Comparison of ENCODE assay signal across 23 mouse cellular contexts in genomic region chr8:71534263-71534810, GRCm38 (mm10). TPM values are rescaled to one million over a fixed set of nuclear protein-coding genes. Genes with fewer than 3 reads are reported as not detected.
DNase-seq lines count a peak whose midpoint lies in the region; ATAC-seq and TF ChIP-seq lines count a peak whose summit lies in the region.
"Had no signal": no experiment of that assay in that cellular context is flagged by ENCODE, and none has a peak within 500 bp of the region (broad histone marks: within the 10 kb centered on the region; RNA-seq: fewer than 3 reads in every experiment).

No protein-coding gene starts in this region.

- peaks cover 19% of the 10 kb centered on the region; the same call in 1 of the 2 replicates for H3K79me2 ChIP-seq in liver, adult 2 months (ENCODE audit: control insufficient read depth, insufficient read depth, low read length)

- no peak for TF ChIP-seq POLR2A in liver, adult 2 months (IDR thresholded peaks at IDR 0.05; ENCODE audit: extremely low read depth, insufficient read depth, low read length)
- no peak for TF ChIP-seq POLR2A in ES-Bruce4 (IDR thresholded peaks at IDR 0.05; ENCODE audit: insufficient read depth, low read length)

- no peak overlapping the region for H3K4me2 ChIP-seq in intestine, postnatal 0 days (replicated peaks; ENCODE audit: low read depth)
- no peak overlapping the region for H3K4me2 ChIP-seq in intestine, embryonic 16.5 days (ENCODE audit: low read depth, low read length)
- no peak overlapping the region for H3K4me2 ChIP-seq in liver, embryonic 11.5 days
- no peak overlapping the region for H3K4me2 ChIP-seq in stomach, embryonic 15.5 days
- H3K4me2 ChIP-seq: embryonic facial prominence, embryonic 15.5 days; heart, embryonic 12.5 days; limb, embryonic 13.5 days; lung, embryonic 14.5 days had no signal

- no peak overlapping the region for H3K4me3 ChIP-seq in intestine, postnatal 0 days (ENCODE audit: low read depth, low read length)
- H3K4me3 ChIP-seq in intestine, embryonic 16.5 days (ENCODE audit: low read length): no peak overlapping the region
- H3K4me3 ChIP-seq in liver, adult 2 months (ENCODE audit: insufficient read depth, low read depth, low read length): no peak overlapping the region
- no peak overlapping the region for H3K4me3 ChIP-seq in liver, embryonic 11.5 days (ENCODE audit: low read depth, low read length)
- no peak overlapping the region for H3K4me3 ChIP-seq in ES-Bruce4 (ENCODE audit: low read depth, low read length)
- no peak overlapping the region for H3K4me3 ChIP-seq in stomach, embryonic 15.5 days (replicated peaks)
- H3K4me3 ChIP-seq: embryonic facial prominence, embryonic 15.5 days; forebrain, embryonic 10.5 days; heart, embryonic 12.5 days; limb, embryonic 13.5 days had no signal

- TF ChIP-seq CTCF in intestine, postnatal 0 days (IDR thresholded peaks at IDR 0.05; ENCODE audit: low read depth): peak; percentile 45
- TF ChIP-seq CTCF in liver, adult 2 months (IDR thresholded peaks at IDR 0.05; ENCODE audit: low read depth, low read length): peak; percentile 52; the same call in 1 of the 2 replicates
- TF ChIP-seq CTCF in ES-Bruce4 (IDR thresholded peaks at IDR 0.05; ENCODE audit: low read depth, low read length): peak; percentile 24

- no peaks in the 10 kb centered on the region for H3K27me3 ChIP-seq in intestine, postnatal 0 days (replicated peaks; ENCODE audit: control insufficient read depth, insufficient read depth, low read length)
- no peaks in the 10 kb centered on the region for H3K27me3 ChIP-seq in intestine, embryonic 16.5 days (replicated peaks; ENCODE audit: control insufficient read depth, insufficient read depth, low read length)
- no peaks in the 10 kb centered on the region for H3K27me3 ChIP-seq in liver, adult 2 months (ENCODE audit: control insufficient read depth, insufficient read depth, low read length)
- no peaks in the 10 kb centered on the region for H3K27me3 ChIP-seq in liver, embryonic 11.5 days (replicated peaks; ENCODE audit: control insufficient read depth, insufficient read depth, low read length)
- H3K27me3 ChIP-seq in ES-Bruce4 (ENCODE audit: control insufficient read depth, insufficient read depth, low read length, poor library complexity, severe bottlenecking): no peaks in the 10 kb centered on the region
- H3K27me3 ChIP-seq in stomach, embryonic 15.5 days (replicated peaks): no peaks in the 10 kb centered on the region
- H3K27me3 ChIP-seq: embryonic facial prominence, embryonic 15.5 days had no signal

- no peak for TF ChIP-seq EP300 in ES-Bruce4 (IDR thresholded peaks at IDR 0.05; ENCODE audit: insufficient read depth, low read depth, low read length)

- no peaks in the 10 kb centered on the region for H3K36me3 ChIP-seq in intestine, postnatal 0 days (ENCODE audit: control insufficient read depth, insufficient read depth)
- H3K36me3 ChIP-seq in intestine, embryonic 16.5 days (ENCODE audit: control insufficient read depth, insufficient read depth, low read length): no peaks in the 10 kb centered on the region
- no peaks in the 10 kb centered on the region for H3K36me3 ChIP-seq in liver, adult 2 months (ENCODE audit: control insufficient read depth, insufficient read depth, low read length)
- no peaks in the 10 kb centered on the region for H3K36me3 ChIP-seq in liver, embryonic 11.5 days (ENCODE audit: control insufficient read depth, insufficient read depth, low read length)
- H3K36me3 ChIP-seq in ES-Bruce4 (ENCODE audit: control insufficient read depth, insufficient read depth, low read length, poor library complexity, severe bottlenecking): peaks cover 6% of the 10 kb centered on the region; the same call in 1 of the 2 replicates
- H3K36me3 ChIP-seq in stomach, embryonic 15.5 days: no peaks in the 10 kb centered on the region
- H3K36me3 ChIP-seq: embryonic facial prominence, embryonic 15.5 days; forebrain, embryonic 10.5 days; heart, embryonic 12.5 days; limb, embryonic 13.5 days had no signal

- WGBS in intestine, postnatal 0 days: 48% methylated on average over 3 of the region's 3 CpGs
- WGBS in intestine, embryonic 16.5 days: 41% methylated on average over 3 of the region's 3 CpGs
- WGBS in liver, adult 2 months: 34% methylated on average over 3 of the region's 3 CpGs
- WGBS in liver, embryonic 11.5 days: 48% methylated on average over 3 of the region's 3 CpGs
- 37% methylated on average over 3 of the region's 3 CpGs for WGBS in stomach, embryonic 15.5 days

- no peak overlapping the region for H3K27ac ChIP-seq in intestine, postnatal 0 days (ENCODE audit: low read depth, low read length)
- H3K27ac ChIP-seq in intestine, embryonic 16.5 days (ENCODE audit: low read length): no peak overlapping the region
- peak overlapping the region; percentile 58 for H3K27ac ChIP-seq in liver, adult 2 months (replicated peaks; ENCODE audit: insufficient read depth, low read depth, low read length)
- H3K27ac ChIP-seq in liver, embryonic 11.5 days (ENCODE audit: low read depth, low read length): no peak overlapping the region
- H3K27ac ChIP-seq in ES-Bruce4 (ENCODE audit: insufficient read depth, low read length): no peak overlapping the region
- H3K27ac ChIP-seq in stomach, embryonic 15.5 days: no peak overlapping the region
- H3K27ac ChIP-seq: embryonic facial prominence, embryonic 15.5 days; forebrain, embryonic 10.5 days; limb, embryonic 13.5 days had no signal

- no peaks in the 10 kb centered on the region for H3K9me3 ChIP-seq in intestine, postnatal 0 days (ENCODE audit: control insufficient read depth)
- H3K9me3 ChIP-seq in intestine, embryonic 16.5 days (ENCODE audit: control insufficient read depth, low read length): no peaks in the 10 kb centered on the region
- no peaks in the 10 kb centered on the region for H3K9me3 ChIP-seq in liver, embryonic 11.5 days (ENCODE audit: control insufficient read depth, low read length)
- no peaks in the 10 kb centered on the region for H3K9me3 ChIP-seq in ES-Bruce4 (replicated peaks; ENCODE audit: control insufficient read depth, insufficient read depth, low read length, poor library complexity, severe bottlenecking)
- H3K9me3 ChIP-seq in stomach, embryonic 15.5 days: no peaks in the 10 kb centered on the region
- H3K9me3 ChIP-seq: embryonic facial prominence, embryonic 15.5 days; forebrain, embryonic 10.5 days; heart, embryonic 12.5 days; limb, embryonic 13.5 days had no signal

- ATAC-seq in intestine, postnatal 0 days: no peak
- no peak for ATAC-seq in intestine, embryonic 16.5 days
- no peak for ATAC-seq in liver, embryonic 11.5 days (replicated peaks; ENCODE audit: low FRiP score)
- 0 out of 2 replicates have a peak, but pooled peaks have one; percentile 9 for ATAC-seq in stomach, embryonic 15.5 days (ENCODE audit: insufficient read depth, low FRiP score, low read depth)
- ATAC-seq: inflammation-experienced regulatory T-cells, adult 6 months; midbrain, embryonic 16.5 days had no signal

- no peak overlapping the region for H3K9ac ChIP-seq in intestine, postnatal 0 days (ENCODE audit: low read depth, low read length)
- no peak overlapping the region for H3K9ac ChIP-seq in intestine, embryonic 16.5 days (ENCODE audit: low read depth, low read length)
- H3K9ac ChIP-seq in liver, adult 2 months (ENCODE audit: low read depth, low read length): no peak overlapping the region
- no peak overlapping the region for H3K9ac ChIP-seq in liver, embryonic 11.5 days (ENCODE audit: low read depth, low read length)
- H3K9ac ChIP-seq in ES-Bruce4 (ENCODE audit: low read depth, poor library complexity, severe bottlenecking): no peak overlapping the region
- no peak overlapping the region for H3K9ac ChIP-seq in stomach, embryonic 15.5 days
- H3K9ac ChIP-seq: embryonic facial prominence, embryonic 15.5 days; heart, embryonic 12.5 days; limb, embryonic 13.5 days; lung, embryonic 14.5 days had no signal

- 0 out of 2 replicates have a peak, but pooled peaks cover 3% of the 10 kb centered on the region for H3K4me1 ChIP-seq in intestine, postnatal 0 days (replicated peaks; ENCODE audit: control insufficient read depth, insufficient read depth, low read length)
- peaks cover 12% of the 10 kb centered on the region for H3K4me1 ChIP-seq in intestine, embryonic 16.5 days (ENCODE audit: control insufficient read depth, insufficient read depth, low read length)
- H3K4me1 ChIP-seq in liver, adult 2 months (ENCODE audit: control insufficient read depth, insufficient read depth, low read length): peaks cover 23% of the 10 kb centered on the region
- H3K4me1 ChIP-seq in liver, embryonic 11.5 days (replicated peaks; ENCODE audit: control insufficient read depth, insufficient read depth, low read length): no peaks in the 10 kb centered on the region; the same call in 1 of the 2 replicates
- H3K4me1 ChIP-seq in ES-Bruce4 (ENCODE audit: control insufficient read depth, insufficient read depth, low read length): peaks cover 2% of the 10 kb centered on the region
- peaks cover 11% of the 10 kb centered on the region; the same call in 1 of the 2 replicates for H3K4me1 ChIP-seq in stomach, embryonic 15.5 days

- peak; percentile 81 for DNase-seq in liver, adult 2 months (ENCODE audit: extremely low read depth, low read depth, low spot score)
- no peak for DNase-seq in liver, embryonic 11.5 days (ENCODE audit: low spot score)
- no peak for DNase-seq in left cerebral cortex, adult 11 months (ENCODE audit: low spot score)
- DNase-seq: adrenal gland, adult 2 months; cerebellum, postnatal 10 days; embryo, embryonic 11 days; gastrocnemius, postnatal 25 days; heart, postnatal 4 days; lung, embryonic 14.5 days; right cerebral cortex, adult 18-20 months had no signal

RNA-seq across cellular contexts. Expression of gene Bst2, which starts 2.9 kb away (rescaled TPM):
- 85.5 and 91.5 TPM in 2 replicates for polyA plus RNA-seq in intestine, postnatal 0 days (2015; fragmentation: Nextera tagmentation; extraction: Ambion mirVana)
- polyA plus RNA-seq in intestine, embryonic 16.5 days (2015; fragmentation: Nextera tagmentation; extraction: Ambion mirVana): 38.8 and 42.0 TPM in 2 replicates
- total RNA-seq in liver, adult 2 months (2014; rRNA removed): 603 and 678 TPM in 2 replicates
- 798 and 871 TPM in 2 replicates for polyA plus RNA-seq in liver, adult 2 months (2012; rRNA removed)
- 21.9 and 24.0 TPM in 2 replicates for polyA plus RNA-seq in liver, embryonic 11.5 days (2014; fragmentation: Nextera tagmentation; extraction: Ambion mirVana)
- 207 and 235 TPM in 2 replicates for polyA plus RNA-seq in ES-Bruce4 (2011; ENCODE audit: insufficient read depth, insufficient read length, low read depth, missing spikeins)
- 52.3 and 53.9 TPM in 2 replicates for polyA plus RNA-seq in stomach, embryonic 15.5 days (2015; fragmentation: Nextera tagmentation; extraction: Ambion mirVana)

RNA-seq across cellular contexts. Expression of gene Mvb12a, which starts 8.4 kb away (rescaled TPM):
- polyA plus RNA-seq in intestine, postnatal 0 days (2015; fragmentation: Nextera tagmentation; extraction: Ambion mirVana): 133 and 143 TPM in 2 replicates
- polyA plus RNA-seq in intestine, embryonic 16.5 days (2015; fragmentation: Nextera tagmentation; extraction: Ambion mirVana): 126 and 130 TPM in 2 replicates
- 98.9 and 105 TPM in 2 replicates for total RNA-seq in liver, adult 2 months (2014; rRNA removed)
- 164 and 165 TPM in 2 replicates for polyA plus RNA-seq in liver, adult 2 months (2012; rRNA removed)
- 68.1 and 71.0 TPM in 2 replicates for polyA plus RNA-seq in liver, embryonic 11.5 days (2014; fragmentation: Nextera tagmentation; extraction: Ambion mirVana)
- polyA plus RNA-seq in ES-Bruce4 (2011; ENCODE audit: insufficient read depth, insufficient read length, low read depth, missing spikeins): 72.6 and 74.1 TPM in 2 replicates
- polyA plus RNA-seq in stomach, embryonic 15.5 days (2015; fragmentation: Nextera tagmentation; extraction: Ambion mirVana): 97.6 and 107 TPM in 2 replicates

RNA-seq across cellular contexts. Expression of gene Ccdc194, which starts 8.8 kb away (rescaled TPM):
- polyA plus RNA-seq in intestine, postnatal 0 days (2015; fragmentation: Nextera tagmentation; extraction: Ambion mirVana): 0.08 TPM in 1 of 2 replicates, not detected in the other
- polyA plus RNA-seq in intestine, embryonic 16.5 days (2015; fragmentation: Nextera tagmentation; extraction: Ambion mirVana): 0.26 and 0.28 TPM in 2 replicates
- total RNA-seq in liver, adult 2 months (2014; rRNA removed): not detected in 2 replicates
- polyA plus RNA-seq in liver, adult 2 months (2012; rRNA removed): 0.05 TPM in 1 of 2 replicates, not detected in the other
- 0.16 and 0.44 TPM in 2 replicates for polyA plus RNA-seq in liver, embryonic 11.5 days (2014; fragmentation: Nextera tagmentation; extraction: Ambion mirVana)
- polyA plus RNA-seq in ES-Bruce4 (2011; ENCODE audit: insufficient read depth, insufficient read length, low read depth, missing spikeins): 4.3 and 4.9 TPM in 2 replicates
- 0.27 and 0.49 TPM in 2 replicates for polyA plus RNA-seq in stomach, embryonic 15.5 days (2015; fragmentation: Nextera tagmentation; extraction: Ambion mirVana)
- total RNA-seq: adrenal gland, adult 2 months; gastrocnemius, postnatal 25 days had no signal
- polyA plus RNA-seq: adrenal gland, adult 2 months; forebrain, embryonic 10.5 days; frontal cortex, adult 2 months; inflammation-experienced regulatory T-cells, adult 6 months; midbrain, embryonic 16.5 days had no signal

RNA-seq across cellular contexts. Expression of gene Plvap, which starts 22.8 kb away (rescaled TPM):
- 109 and 111 TPM in 2 replicates for polyA plus RNA-seq in intestine, postnatal 0 days (2015; fragmentation: Nextera tagmentation; extraction: Ambion mirVana)
- 70.9 and 80.9 TPM in 2 replicates for polyA plus RNA-seq in intestine, embryonic 16.5 days (2015; fragmentation: Nextera tagmentation; extraction: Ambion mirVana)
- total RNA-seq in liver, adult 2 months (2014; rRNA removed): 15.3 and 22.8 TPM in 2 replicates
- polyA plus RNA-seq in liver, adult 2 months (2012; rRNA removed): 128 and 132 TPM in 2 replicates
- 56.0 and 57.3 TPM in 2 replicates for polyA plus RNA-seq in liver, embryonic 11.5 days (2014; fragmentation: Nextera tagmentation; extraction: Ambion mirVana)
- 4.0 and 4.4 TPM in 2 replicates for polyA plus RNA-seq in ES-Bruce4 (2011; ENCODE audit: insufficient read depth, insufficient read length, low read depth, missing spikeins)
- polyA plus RNA-seq in stomach, embryonic 15.5 days (2015; fragmentation: Nextera tagmentation; extraction: Ambion mirVana): 84.8 and 90.0 TPM in 2 replicates
- polyA plus RNA-seq: inflammation-experienced regulatory T-cells, adult 6 months had no signal

RNA-seq across cellular contexts. Expression of gene Tmem221, which starts 24.3 kb away (rescaled TPM):
- polyA plus RNA-seq in intestine, postnatal 0 days (2015; fragmentation: Nextera tagmentation; extraction: Ambion mirVana): 0.66 and 0.90 TPM in 2 replicates
- polyA plus RNA-seq in intestine, embryonic 16.5 days (2015; fragmentation: Nextera tagmentation; extraction: Ambion mirVana): 1.3 and 1.8 TPM in 2 replicates
- 0.46 and 0.47 TPM in 2 replicates for total RNA-seq in liver, adult 2 months (2014; rRNA removed)
- polyA plus RNA-seq in liver, adult 2 months (2012; rRNA removed): 0.14 and 0.55 TPM in 2 replicates
- polyA plus RNA-seq in liver, embryonic 11.5 days (2014; fragmentation: Nextera tagmentation; extraction: Ambion mirVana): 0.53 and 1.1 TPM in 2 replicates
- polyA plus RNA-seq in ES-Bruce4 (2011; ENCODE audit: insufficient read depth, insufficient read length, low read depth, missing spikeins): 2.2 and 2.4 TPM in 2 replicates
- 4.0 and 7.1 TPM in 2 replicates for polyA plus RNA-seq in stomach, embryonic 15.5 days (2015; fragmentation: Nextera tagmentation; extraction: Ambion mirVana)
- total RNA-seq: gastrocnemius, postnatal 25 days; heart, postnatal 4 days; megakaryocyte progenitor cell, adult 5-6 weeks had no signal
- polyA plus RNA-seq: midbrain, embryonic 16.5 days; neural tube, embryonic 11.5 days had no signal
